Mouse (Mus musculus) Patski (cell line): Measurements from ENCODE around the gene Xiap. TPM values are rescaled to one million over a fixed set of nuclear protein-coding genes. Genes with fewer than 3 reads are reported as not detected.
"Not testable (repeated sequence)": the region's sequence is repeated elsewhere in the genome, so short reads cannot be mapped to it uniquely, and the experiment has no call there.

Experiments used
- ATAC-seq: fragments of 100-300 bp; one replicate; pipeline ENCODE4 v1.8.0; 2021
- CTCF ChIA-PET: fragments of 350-600 bp; sonication (Branson Sonifier 250); formaldehyde crosslinking; loops from one replicate; lab custom pipeline; 2022; ENCODE audit warnings: inconsistent platforms; lab: Charles Lee
- POLR2A ChIA-PET: fragments of 350-600 bp; sonication (Branson Sonifier 250); formaldehyde crosslinking; loops from one replicate; lab custom pipeline; 2022; ENCODE audit warnings: antibody characterized with exemption, inconsistent platforms; lab: Charles Lee
- DNase-seq: peaks from one replicate; pipeline ENCODE4 v3.0.0-alpha.2; 2011; ENCODE audit warnings: low read depth, low spot score
- H3K27me3 ChIP-seq: fragments of 371-371 bp; one replicate; pipeline ENCODE4 v1.5.1; 2021
- CTCF ChIP-seq: fragments of 100-300 bp; IDR thresholded peaks from one replicate; pipeline ENCODE4 v1.5.1; 2021
- in situ Hi-C: fragments of 300-500 bp; cut with MboI; formaldehyde crosslinking; loops from 3 replicates; pipeline ENCODE4 v1.11.1; 2018; ENCODE audit warnings: low pct_unique_long_range_greater_than_20kb, mixed read lengths
- polyA plus RNA-seq: library from polyadenylated mRNA; unstranded; gene quantifications from one replicate; pipeline ENCODE4 v1.2.3, GENCODE M21; 2021

The Xiap gene
- 32.1 TPM for polyA plus RNA-seq

GRCm38 (mm10) chrX:42059282-42060068 lies at the start of gene Xiap:
Xiap (plus strand) TSS chrX:42059679.
- no peak for DNase-seq
- no peak for TF ChIP-seq CTCF
- in situ Hi-C loops: no loop called here
- no peak for ATAC-seq
- no peaks in the 10 kb centered on the region for H3K27me3 ChIP-seq
- ChIA-PET CTCF (no interaction called here), POLR2A (no interaction called here)

- in situ Hi-C loops: loop anchor here (25.0 kb wide), 1 partner anchor 500 kb away; the partner anchor contains the start of gene Sh2d1a
- TF ChIP-seq CTCF: no peak
- ChIA-PET POLR2A (no interaction called here), CTCF (no interaction called here)
- H3K27me3 ChIP-seq: peaks cover 30% of the 10 kb centered on the region
- ATAC-seq (no peak), DNase-seq (no peak)
These were observed 46.7 kb upstream of the Xiap start for GRCm38 (mm10) chrX:42012677-42013208.

- DNase-seq (no peak), ATAC-seq (no peak)
- CTCF ChIA-PET: interaction anchor here (0.6 kb wide), 1 partner anchor 19 kb away, joined by 3 read pairs; no protein-coding TSS in a partner anchor
- TF ChIP-seq CTCF: no peak
- POLR2A ChIA-PET: no interaction called here
- H3K27me3 ChIP-seq: peaks cover 29% of the 10 kb centered on the region
- in situ Hi-C loops: loop anchor here (25.0 kb wide), 1 partner anchor 499 kb away; the partner anchor contains the start of gene Sh2d1a
These were observed 45.7 kb upstream of the Xiap start for GRCm38 (mm10) chrX:42013776-42014175.

- no peak for TF ChIP-seq CTCF
- POLR2A ChIA-PET: no interaction called here
- CTCF ChIA-PET: no interaction called here
These were observed 45.0 kb upstream of the Xiap start for GRCm38 (mm10) chrX:42014502-42014901.

GRCm38 (mm10) chrX:42018030-42018429 lies 41.4 kb upstream of the Xiap start:
- H3K27me3 ChIP-seq: peaks cover 8% of the 10 kb centered on the region
- no peak for ATAC-seq
- in situ Hi-C loops: loop anchor here (25.0 kb wide), 1 partner anchor 494 kb away; the partner anchor contains the start of gene Sh2d1a
- no peak for DNase-seq
- TF ChIP-seq CTCF: no peak
- ChIA-PET CTCF (no interaction called here), POLR2A (no interaction called here)

More at GRCm38 (mm10) chrX:42014502-42014901, 45.0 kb upstream of the Xiap start:
- peak; percentile 67 for ATAC-seq
- H3K27me3 ChIP-seq: peaks cover 23% of the 10 kb centered on the region
- in situ Hi-C loops: loop anchor here (25.0 kb wide), 1 partner anchor 498 kb away; the partner anchor contains the start of gene Sh2d1a
- DNase-seq: no peak

GRCm38 (mm10) chrX:42019441-42019840 lies 40.0 kb upstream of the Xiap start:
- ATAC-seq (no peak), DNase-seq (no peak)
- peaks cover 10% of the 10 kb centered on the region for H3K27me3 ChIP-seq
- no peak for TF ChIP-seq CTCF
- in situ Hi-C loops: loop anchor here (25.0 kb wide), 1 partner anchor 493 kb away; the partner anchor contains the start of gene Sh2d1a
- CTCF ChIA-PET: no interaction called here
- POLR2A ChIA-PET: no interaction called here

- in situ Hi-C loops: loop anchor here (25.0 kb wide), 1 partner anchor 236 kb away; no protein-coding TSS in a partner anchor
- ATAC-seq, H3K27me3 ChIP-seq, DNase-seq, POLR2A ChIA-PET, CTCF ChIA-PET: not testable (repeated sequence)
These were observed 33.6 kb upstream of the Xiap start for GRCm38 (mm10) chrX:42025802-42026440.

- POLR2A ChIA-PET, H3K27me3 ChIP-seq, DNase-seq, CTCF ChIA-PET, ATAC-seq: not testable (repeated sequence)
- in situ Hi-C loops: loop anchor here (25.0 kb wide), 1 partner anchor 235 kb away; no protein-coding TSS in a partner anchor
These were observed 32.5 kb upstream of the Xiap start for GRCm38 (mm10) chrX:42026981-42027380.

- ATAC-seq (peak; percentile 67), DNase-seq (no peak)
- in situ Hi-C loops: loop anchor here (5.0 to 25.0 kb wide), 2 partner anchors 109 to 229 kb away; no protein-coding TSS in a partner anchor
- CTCF ChIA-PET: interaction anchor here (0.5 to 1.8 kb wide), 12 partner anchors 10 to 478 kb away, joined by 3 to 6 read pairs (median 3); no protein-coding TSS in a partner anchor
- peak; percentile 92 for TF ChIP-seq CTCF
- H3K27me3 ChIP-seq: no peaks in the 10 kb centered on the region
- POLR2A ChIA-PET: no interaction called here
These were observed 26.3 kb upstream of the Xiap start for GRCm38 (mm10) chrX:42033111-42033693.

- no peak for DNase-seq
- ChIA-PET CTCF (interaction anchor here (0.5 to 1.8 kb wide), 8 partner anchors 9 to 477 kb away, joined by 3 to 6 read pairs (median 4); no protein-coding TSS in a partner anchor), POLR2A (no interaction called here)
- ATAC-seq: no peak
- in situ Hi-C loops: loop anchor here (5.0 to 25.0 kb wide), 2 partner anchors 108 to 228 kb away; no protein-coding TSS in a partner anchor
- TF ChIP-seq CTCF: no peak
- no peaks in the 10 kb centered on the region for H3K27me3 ChIP-seq
These were observed 25.6 kb upstream of the Xiap start for GRCm38 (mm10) chrX:42033911-42034310.
